Mouse (Mus musculus) embryo, embryonic 11.5 days (tissue): Measurements from ENCODE around the gene Kcnj12.

Source experiments
- DNase-seq: peaks from one replicate; pipeline ENCODE4 v3.0.0-alpha.2; 2012; ENCODE audit warnings: low read depth, low spot score

Kcnj12 gene

DNA sequence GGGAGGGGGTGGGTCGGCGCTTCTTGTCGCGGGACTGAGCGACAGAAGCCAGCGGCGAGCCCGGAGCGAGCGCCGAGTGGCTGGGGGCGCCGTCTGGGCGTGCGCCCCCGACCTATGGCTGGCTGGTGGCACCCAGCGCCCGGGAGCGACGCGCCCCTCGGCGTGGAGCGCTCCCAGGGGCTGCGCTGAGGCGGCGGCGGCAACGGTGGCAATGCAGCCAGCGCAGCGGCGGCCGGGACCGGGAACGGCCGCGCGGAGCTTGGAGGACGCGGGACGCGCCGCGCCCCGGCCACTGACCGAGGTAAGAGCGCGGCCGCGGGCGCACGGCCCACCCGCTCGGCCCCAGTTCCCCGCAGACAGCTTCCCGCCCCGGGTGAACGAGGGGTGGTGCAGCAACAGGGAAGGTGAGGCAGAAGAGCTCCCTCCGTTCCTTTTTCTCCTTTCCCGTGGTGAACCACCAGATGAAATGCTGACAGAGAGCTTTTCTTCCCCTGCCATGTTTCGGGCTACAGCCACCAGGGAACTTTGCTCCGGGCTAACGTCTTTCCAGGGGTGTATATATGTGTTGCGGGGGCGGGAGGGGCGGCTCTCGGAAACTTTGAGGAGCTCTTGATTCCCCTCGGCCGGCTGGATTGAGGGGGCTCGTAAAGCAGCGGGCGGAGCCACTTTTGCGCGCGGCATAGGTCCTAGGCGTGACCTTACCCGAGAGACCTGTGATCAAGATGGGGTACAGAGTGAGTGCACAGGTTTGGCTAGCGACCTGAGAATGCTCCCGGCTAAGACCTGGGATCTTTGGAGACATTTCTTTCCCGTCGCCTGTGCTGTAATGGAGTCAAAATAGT lies at the start of gene Kcnj12:
Gene Kcnj12 (plus strand): TSS at position 15 of the 842 bp plus-strand sequence.
- DNase-seq, result no peak

GRCm38 (mm10) chr11:60975097-60975496 lies 47.3 kb upstream of the Kcnj12 start:
- DNase-seq, result no peak

DNA sequence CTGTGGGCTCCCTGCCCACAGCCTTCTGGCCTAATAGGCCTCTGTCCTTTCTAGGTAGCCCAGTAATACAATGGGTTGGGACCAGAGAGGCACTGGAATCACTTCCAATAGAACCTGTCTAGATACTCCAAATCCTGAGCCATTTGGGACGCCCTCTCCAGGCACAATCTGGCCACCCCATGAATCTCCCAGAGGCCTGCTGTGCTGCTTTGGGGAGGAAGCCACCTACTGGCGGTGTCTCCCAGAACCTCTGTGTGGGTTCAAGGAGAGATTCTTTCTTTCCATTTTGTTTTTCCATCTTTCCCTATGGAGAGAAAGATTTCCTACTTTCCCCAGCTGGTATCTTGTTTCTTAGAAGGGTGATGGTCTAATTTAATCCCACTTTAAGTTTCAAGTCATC lies 46.1 kb upstream of the Kcnj12 start:
- DNase-seq, result no peak

GRCm38 (mm10) chr11:60976742-60977141 lies 45.6 kb upstream of the Kcnj12 start:
- no peak for DNase-seq

GRCm38 (mm10) chr11:60977153-60977552 lies 45.2 kb upstream of the Kcnj12 start:
- no peak for DNase-seq

- no peak for DNase-seq
Observed at GRCm38 (mm10) chr11:60978658-60979057, 43.7 kb upstream of the Kcnj12 start.

DNA sequence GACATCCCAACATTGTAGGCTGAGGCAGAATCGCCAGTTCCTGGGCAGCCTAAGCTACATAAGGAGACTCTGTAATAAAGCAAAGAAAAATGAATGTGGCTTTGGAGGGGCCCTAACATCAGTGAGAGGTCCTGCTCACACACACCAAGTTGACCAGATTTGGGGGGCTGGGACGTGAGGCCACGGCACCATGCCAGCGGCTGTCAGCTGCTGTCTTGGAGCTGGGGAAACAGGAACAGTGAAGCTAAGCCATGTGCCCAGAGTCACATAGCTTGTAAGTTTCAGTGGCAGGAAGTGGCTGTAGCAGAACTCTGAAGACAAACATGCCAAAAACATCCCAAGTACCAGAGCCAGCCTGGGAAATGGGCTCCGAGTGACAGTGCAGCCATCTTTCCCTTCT lies 42.6 kb upstream of the Kcnj12 start:
- no peak for DNase-seq

GRCm38 (mm10) chr11:60981693-60982486 lies 40.5 kb upstream of the Kcnj12 start:
- no peak for DNase-seq

- no peak for DNase-seq
Observed at GRCm38 (mm10) chr11:60984912-60985558, 37.3 kb upstream of the Kcnj12 start.

DNA sequence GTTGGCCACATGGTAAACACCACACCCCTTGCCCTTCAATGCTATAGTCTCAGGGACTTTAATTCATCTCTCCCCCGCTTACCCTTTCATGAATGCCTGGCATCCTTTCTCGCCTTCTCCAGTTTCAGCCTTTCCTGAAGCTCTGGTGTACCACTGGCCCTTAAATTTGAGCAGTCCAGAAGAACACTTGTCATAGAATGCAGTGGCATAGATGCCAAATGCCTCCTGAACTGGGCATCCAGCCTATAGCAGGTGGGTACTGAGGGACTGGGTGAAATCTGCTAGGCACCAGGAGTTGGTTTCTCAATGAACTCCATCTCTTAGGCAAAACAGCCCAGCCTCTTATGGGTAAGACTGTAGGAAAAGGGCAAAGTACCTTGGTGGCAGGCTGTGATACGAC lies 31.9 kb upstream of the Kcnj12 start:
- DNase-seq, result no peak

- DNase-seq, result no peak
Observed at GRCm38 (mm10) chr11:61002736-61003135, 19.6 kb upstream of the Kcnj12 start.

GRCm38 (mm10) chr11:61004046-61004445 lies 18.3 kb upstream of the Kcnj12 start:
- no peak for DNase-seq

GRCm38 (mm10) chr11:61004781-61005180 lies 17.6 kb upstream of the Kcnj12 start:
- DNase-seq, result no peak

DNA sequence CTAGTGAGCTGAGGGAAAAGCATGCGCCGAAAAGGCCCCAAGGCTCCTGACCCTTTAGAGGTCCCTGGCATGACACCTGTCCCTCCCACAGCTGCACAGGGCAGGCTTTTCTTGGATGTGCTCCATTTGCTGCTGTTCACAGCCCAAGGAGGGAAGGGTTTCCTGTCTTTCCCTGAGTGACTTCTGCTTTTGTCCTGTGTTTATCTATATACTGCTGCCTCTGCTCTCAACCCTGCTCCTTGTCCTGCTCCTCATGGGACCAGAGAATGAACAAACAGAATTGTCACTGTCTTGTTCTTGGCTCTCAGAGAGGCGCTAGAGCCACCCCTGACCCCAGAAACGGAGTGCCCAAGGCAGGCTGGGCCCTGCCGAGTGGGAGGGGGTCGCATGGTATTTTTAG lies 17.0 kb upstream of the Kcnj12 start:
- DNase-seq, result no peak

- no peak for DNase-seq
Observed at GRCm38 (mm10) chr11:61011736-61012294, 10.5 kb upstream of the Kcnj12 start.

GRCm38 (mm10) chr11:61016866-61017398 lies 5.4 kb upstream of the Kcnj12 start:
- no peak for DNase-seq

- no peak for DNase-seq
Observed at GRCm38 (mm10) chr11:61021129-61021528, 1.2 kb upstream of the Kcnj12 start.

GRCm38 (mm10) chr11:61021676-61022549 lies 451 bp upstream of the Kcnj12 start:
- no peak for DNase-seq

- no peak for DNase-seq
Observed at GRCm38 (mm10) chr11:61023416-61024200, 1.2 kb downstream of the Kcnj12 start.

GRCm38 (mm10) chr11:61024388-61024787 lies 2.0 kb downstream of the Kcnj12 start:
- DNase-seq, result no peak
